Mouse (Mus musculus) layer of hippocampus, adult 9-11 months (tissue): ENCODE data around the gene Mcub.

Experiments used
- DNase-seq: peaks from one replicate; pipeline ENCODE4 v3.0.0; 2022

The Mcub gene

DNA sequence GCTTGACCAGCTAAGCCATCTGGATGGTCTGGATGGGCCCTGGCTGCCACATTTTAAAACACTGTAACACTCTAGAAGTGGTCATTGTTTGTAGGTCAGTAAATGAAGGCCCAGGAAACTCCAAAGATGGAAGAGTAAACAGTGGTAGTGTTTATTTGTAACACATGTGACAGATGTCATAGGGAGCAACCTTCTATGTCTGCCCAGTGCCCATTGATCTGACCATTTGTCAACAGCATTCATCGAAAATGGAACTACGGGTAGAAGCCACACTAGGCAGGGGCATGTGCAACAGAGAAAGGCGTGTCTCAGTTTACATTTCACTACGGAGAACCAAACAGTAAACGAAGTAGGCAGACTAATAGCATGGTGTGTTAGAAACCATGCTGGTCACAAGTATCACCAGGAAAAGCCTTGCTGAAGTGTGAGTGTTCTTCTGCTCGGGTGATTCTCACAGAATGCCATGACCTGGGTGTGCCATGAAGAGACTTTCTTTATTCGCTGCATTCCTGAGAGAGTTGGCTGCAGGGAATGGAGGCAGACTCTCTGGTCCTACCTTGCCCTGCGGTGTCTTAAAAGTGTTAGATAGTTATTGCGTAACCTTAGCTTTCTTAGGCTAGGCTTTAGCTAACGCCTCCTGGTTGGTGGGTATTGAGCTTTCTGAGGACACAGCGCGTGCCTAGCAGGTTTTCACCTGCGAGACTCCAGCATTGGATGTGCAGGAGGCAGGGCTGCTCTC, 82.1 kb downstream of the Mcub start:
- DNase-seq, result no peak

DNA sequence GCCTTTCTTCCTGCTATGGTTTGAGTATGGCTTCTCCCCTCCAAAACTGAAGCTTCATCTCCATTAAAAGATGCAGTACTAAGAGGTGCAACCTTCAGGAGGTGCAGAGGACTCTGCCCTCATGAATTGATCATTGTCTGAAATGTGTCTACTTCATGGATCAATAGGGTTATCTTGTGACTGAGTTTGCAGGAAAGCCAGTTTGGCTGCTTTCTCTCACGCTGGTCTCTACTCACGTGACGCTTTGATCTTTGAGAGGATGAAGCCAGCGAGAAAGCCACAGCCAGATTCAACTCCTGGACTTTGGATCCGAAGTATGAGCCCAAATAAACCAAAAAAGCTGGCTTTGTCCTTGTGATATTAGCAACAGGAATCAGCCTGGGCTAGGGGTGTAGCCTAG, 83.6 kb downstream of the Mcub start:
- DNase-seq, result no peak

DNA sequence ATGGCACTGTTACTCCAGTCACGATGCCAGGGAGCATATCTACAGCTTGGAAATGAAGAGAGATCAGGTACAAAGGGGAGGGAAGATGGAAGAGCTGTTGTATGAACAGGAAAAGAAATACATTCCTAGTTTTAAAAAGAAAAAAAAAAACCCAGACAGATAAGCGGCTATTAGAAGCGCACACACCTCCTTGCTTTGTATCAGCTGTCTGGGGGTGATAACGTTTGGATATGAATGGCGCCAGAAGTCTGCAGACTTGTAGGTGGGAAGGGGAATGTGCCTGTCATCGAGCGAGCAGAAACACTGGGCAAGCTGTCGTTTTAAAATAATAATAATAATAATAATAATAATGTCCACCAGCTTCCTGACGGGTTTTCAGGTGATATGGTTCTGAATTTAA, 84.4 kb downstream of the Mcub start:
- DNase-seq, result no peak

DNA sequence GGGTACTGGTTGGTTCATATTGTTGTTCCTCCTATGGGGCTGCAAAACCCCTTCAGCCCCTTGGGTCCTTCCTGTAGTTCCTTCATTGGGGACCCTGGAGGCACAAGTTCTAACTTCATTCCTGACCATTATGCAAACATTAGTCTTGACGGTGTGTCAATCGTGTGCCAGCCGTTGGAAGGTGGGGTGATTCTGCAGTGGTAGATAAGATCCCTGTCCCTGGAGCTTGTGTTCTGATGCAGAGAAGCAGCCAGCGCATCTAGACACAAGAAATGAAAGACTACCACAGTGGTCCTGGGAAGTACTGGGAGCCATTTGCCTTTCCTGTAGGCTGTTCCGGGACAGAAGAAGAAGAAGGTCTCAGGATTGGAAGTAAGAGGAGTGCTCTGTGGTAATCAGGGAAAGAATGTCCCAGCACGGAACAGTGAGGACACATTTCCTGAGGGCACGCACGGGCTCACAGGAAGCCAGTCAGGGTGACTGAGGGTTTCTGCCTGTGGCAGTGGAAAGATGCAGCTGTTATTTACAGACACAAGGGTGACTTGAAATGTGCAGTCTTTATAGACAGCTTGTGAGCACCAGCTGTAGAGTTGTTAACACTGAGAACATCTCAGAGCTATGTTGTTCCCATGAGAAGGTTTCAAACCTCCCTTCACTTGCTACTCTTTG, 88.9 kb downstream of the Mcub start:
- DNase-seq, result no peak

DNA sequence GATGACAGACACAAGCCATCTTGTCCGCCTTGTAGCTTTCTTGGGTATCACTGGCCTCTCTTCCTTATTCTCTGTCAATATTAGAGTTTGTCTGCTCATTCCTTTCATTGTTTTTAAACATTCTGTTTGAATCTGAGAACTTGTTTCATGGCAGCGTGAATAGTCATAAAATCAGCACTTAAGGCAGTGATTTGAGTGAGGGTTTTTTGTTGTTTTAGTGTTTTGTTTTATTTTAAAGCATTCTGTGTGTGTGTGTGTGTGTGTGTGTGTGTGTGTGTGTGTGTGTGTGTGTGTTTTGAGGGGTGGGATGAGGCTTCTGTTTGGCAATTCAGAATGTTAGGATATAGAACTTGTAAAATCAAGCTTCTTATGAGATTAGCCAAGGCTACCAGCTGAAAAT, 90.1 kb downstream of the Mcub start:
- DNase-seq, result no peak

DNA sequence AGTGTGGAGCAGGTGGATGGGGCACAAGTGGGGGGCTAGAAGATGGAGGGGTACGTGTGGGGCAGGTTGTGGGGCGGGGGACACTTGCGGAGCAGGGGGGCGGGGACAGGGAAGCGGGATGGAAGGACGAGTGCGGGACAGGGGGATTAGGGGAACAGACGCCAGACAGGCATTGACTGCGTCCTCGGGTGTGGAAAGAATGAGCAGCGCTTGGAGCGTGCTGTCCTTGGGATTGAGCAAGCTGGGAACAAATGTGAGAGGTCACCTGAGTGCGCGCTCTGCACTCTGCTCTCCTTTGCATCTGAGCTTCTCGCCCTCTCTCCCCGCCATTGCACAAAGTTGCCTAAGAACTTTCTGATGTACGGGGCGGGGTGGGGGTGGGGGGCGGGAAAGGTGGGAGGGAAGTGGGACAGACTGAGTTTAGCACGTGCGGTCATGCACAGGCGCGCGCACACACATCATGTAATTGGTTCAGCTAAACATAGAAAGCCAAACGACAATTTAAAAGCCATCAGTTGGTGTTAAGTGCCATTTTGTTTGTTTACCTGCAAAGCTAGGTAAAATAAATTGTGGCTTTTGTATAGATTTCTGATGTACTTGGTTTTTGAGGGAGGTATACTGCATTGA, 90.8 kb downstream of the Mcub start:
- no peak for DNase-seq

DNA sequence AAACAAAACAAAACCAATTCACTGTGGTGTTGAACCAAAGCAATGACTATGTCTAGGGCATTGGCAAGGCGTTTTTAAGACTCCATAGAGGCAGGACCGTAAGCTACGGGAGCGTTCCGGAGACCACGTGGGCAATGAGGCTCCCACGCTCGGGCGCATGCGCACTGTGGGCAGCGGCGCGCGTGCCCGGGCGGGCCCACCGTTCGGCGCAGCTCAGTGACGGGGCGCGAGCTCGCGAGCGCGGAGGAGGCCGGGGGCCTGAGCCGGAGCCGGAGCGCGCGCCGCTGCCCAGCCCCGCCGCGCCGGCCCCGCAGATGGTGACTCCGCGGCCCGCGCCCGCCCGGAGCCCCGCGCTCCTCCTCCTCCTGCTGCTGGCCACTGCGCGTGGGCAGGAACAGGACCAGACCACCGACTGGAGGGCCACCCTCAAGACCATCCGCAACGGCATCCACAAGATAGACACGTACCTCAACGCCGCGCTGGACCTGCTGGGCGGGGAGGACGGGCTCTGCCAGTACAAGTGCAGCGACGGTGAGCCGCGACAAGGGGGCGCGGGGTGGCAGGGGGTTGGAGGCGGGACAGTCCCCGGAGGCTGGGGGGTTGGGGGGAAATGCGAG, 91.5 kb downstream of the Mcub start, which contains the start of gene Pla2g12a:
Gene Pla2g12a, plus strand, starts transcription at position 202 of the 617 bp plus-strand sequence.
- peak; percentile 89 for DNase-seq

DNA sequence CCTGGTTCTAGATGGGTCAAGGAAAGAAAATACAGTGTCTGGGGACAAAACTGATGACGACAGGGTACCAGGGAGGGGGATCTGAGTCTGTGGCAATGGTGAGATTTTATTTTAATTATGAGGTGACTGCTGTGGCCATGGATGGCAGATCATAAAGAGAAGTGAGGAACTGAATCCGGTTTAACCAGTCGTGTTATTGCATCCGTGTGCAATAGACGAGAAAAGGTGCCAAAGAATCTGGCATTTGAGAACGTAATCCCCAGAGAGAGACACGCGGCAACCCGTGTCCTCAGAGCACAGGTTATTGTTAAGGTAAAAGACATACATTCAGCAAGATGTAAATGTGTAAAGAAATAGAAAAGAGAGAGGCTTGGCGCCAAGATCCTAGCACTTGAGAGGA, 92.7 kb downstream of the Mcub start:
- no peak for DNase-seq
